Mouse (Mus musculus) brain, embryonic 18.5 days (tissue): ENCODE measurements around the gene Myh3.

Source experiments
- DNase-seq: peaks from one replicate; pipeline ENCODE4 v3.0.0-alpha.2; 2012; ENCODE audit warnings: low read depth, low spot score

Myh3 gene

DNA sequence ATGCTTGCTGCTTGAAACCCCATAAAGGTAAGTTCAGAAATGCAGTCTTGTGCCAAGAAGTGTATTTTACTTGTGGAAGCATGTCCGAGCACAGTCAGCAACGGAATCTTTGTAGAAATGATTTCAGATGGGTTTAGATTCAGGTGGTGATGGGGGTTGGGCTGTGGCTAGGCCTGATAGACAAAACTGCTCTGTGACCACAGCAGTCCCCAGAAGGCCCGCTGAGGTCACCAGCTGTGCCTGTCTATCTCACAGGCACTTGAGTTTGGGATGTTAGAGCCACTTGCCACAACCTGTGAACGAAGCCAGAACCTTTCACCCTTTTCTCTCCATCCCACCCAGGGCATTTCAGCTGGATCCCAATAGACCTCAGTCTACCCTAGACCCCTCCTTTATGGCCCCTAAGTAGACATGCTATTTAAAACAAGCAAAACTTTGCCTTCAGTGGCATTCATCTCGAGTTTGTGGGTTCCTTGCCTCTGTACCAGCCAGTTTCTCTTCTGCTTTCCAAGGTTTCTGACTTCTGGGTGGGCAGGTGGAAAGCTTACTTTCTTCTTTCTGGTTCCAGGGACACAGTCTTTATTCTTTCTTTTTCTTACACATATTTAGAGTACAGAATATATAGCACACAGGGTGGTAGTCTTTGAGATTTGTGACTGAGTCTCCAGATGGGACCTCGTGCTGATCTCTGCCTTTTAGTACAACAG lies 66.6 kb downstream of the Myh3 start:
- no peak for DNase-seq

DNA sequence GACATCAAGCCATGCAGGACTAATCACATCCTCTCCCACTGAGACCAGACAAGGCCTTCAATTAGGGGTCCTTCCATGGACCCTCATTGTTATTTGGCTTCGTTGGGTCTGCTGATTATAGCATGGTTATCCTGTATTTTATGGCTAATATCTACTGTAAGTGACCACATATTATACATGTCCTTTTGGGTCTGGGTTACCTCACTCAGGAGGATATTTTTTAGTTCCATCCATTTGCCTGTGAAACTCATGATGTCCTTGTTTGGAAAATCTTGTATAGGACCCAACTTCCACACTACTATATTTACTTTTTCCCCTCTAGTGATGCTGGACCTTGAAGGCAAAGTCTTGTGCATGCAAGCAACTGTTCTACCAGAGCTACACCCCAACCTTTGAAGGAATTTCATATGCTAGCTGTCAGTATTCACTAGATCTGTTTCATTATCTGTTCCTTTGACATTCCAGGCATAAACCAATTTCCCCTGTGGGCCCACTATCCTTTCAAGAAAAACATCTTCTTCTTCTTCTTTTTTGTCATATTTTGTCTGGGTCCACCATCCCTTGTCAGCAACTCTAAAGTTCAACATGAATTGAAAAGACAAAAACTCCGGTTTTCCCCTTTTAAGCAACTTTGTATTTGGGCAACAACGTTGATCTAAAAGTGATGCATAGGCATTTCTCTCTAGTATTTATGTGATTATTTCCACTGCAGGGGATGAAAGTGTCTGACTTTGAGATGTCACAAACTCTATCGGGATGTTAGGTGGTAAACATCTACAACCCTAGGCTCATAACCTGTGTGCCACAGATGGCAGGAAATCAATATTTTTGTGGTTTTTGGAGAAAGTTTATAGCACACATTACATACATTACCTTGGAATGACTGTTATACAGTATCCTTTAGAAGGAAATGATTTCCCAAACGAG lies 67.6 kb downstream of the Myh3 start:
- no peak for DNase-seq

DNA sequence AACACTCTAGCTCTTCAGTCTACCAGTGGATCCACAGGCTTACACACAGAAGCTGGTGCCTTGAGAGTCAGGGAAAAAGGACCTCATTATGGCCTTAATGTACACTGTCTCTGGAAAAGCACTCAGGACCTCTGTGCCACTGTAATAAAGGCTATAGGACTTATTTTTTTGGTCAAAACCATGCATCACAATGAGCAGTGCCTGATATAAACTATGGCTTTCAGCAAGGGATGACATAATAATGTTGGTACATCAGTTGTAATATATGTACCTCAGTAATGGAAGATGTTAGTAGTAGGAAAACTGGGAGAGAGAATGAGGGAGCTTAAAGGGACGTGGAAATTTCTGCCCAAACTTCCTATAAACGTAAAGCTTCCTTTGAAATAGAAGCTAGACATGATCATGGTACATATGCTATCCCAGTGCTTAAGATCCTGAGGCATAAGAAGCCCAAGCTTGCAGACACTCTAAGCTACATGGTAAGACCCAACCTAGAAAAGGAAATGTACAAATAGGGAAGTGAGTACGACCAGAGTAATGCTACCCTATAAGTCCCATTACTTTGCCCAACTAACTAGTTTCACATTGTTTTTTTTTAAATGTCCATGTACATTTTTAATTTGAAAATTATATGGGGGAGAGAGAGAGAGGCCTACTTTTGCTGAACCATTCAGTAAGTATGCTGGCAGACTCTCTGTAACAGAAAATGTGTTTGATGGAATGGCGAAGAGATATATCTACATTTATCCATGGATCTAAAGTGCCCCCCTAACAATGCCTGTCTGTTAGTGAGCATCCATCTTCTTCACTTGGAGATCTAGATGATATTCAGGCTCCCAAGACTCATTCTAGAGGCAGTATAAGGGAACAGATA lies 68.5 kb downstream of the Myh3 start:
- no peak for DNase-seq

DNA sequence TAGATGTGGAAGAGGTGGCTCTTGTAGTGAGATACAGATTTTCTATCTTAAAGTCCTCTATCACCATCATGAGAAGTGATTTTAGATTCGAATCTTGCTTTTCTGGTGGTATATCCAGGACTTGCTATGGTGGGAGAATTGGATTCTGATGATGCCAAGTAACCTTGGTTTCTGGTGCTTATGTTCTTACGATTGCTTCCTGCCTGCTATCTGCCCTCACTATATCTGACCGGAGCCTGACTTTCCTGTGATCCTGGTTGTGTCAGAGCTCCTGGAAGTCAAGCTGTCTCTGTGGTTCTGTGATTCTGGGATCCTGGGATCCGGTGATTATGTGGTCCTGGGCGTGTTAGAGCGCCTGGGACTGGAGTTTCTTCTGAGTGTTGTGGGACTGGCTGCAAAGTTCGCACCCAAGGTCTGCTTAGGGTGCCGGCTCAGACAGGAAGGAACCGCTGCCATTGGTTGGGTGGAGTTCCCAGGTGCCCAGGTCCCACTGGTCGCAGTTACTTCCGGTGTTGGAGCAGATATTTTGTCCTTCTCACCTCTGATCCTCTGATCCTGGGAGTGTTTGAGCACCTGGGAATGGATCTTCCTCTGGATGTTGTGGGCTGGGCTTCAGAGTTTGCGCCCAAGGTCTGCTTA lies 69.3 kb downstream of the Myh3 start:
- no peak for DNase-seq

DNA sequence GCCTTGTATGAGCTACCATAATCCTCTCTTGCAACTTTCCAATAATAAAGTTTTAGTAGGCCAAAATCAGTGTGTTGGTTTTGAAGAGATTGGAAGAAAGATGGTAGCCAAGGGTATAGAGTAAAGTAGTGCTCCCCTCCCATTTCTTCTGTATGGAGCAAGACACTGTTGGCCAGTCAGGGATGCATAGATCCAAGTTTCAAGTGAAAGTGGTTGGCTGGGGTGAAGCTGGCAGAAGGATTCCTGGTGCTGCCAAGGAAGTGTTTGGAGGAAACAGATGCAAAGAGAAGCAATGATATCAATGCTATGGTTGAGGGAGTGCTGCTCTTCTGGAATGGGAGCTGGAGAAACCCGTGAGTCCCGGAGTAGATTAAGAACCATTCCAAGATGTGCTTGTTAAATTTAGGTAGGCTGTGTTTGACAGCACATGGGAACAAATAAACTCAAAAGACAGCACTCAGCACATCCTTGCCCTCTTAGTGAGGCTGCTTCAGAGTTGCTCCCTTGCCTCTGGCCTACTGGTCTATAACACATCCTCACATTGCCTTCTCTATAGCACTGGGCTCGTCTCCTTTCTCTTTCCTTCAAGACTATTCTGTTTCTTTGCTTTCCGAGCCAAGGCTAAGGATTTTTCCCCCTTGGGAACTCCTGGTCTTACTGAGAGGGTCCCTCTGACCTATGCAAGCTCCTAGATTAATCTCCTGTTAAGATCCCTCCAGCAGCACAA lies 70.3 kb downstream of the Myh3 start:
- DNase-seq: no peak

DNA sequence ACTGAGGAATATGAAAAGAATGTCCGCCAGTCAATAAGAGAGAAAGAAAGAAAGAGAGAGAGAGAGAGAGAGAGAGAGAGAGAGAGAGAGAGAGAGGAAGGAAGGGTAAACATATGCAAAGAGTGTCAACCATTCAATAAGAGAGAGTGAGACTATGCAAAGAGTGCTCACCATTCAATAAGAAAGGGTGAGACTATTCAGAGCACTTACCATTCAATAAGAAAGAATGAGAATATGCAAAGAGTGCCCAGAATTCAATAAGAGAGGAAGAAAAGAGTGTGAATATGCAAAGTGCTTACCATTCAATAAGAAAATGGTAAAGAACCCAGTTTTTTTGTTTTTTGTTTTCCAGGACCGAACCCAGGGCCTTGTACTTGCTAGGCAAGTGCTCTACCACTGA lies 72.1 kb downstream of the Myh3 start:
- no peak for DNase-seq

DNA sequence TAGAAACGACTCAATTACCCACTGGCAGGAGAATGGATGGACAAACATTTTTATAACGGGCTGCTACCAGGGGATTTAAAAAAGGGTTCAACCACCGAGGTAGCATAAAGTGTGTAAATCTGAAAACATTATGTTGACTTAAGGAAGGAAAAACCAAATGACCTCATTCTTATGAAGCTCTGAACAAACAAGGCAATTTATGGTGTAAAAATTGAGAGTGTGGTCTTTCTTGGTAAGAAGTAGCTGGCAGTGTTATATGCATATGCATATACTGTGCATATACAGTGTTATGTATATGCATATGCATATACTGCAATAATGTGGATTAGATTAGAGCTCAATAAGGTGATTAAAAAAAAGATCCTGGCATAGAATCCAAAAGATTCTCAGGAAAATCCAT lies 73.1 kb downstream of the Myh3 start:
- no peak for DNase-seq
